Mouse (Mus musculus) stomach, postnatal 0 days (tissue): ENCODE measurements around the gene Ly6g.
"Not testable (repeated sequence)": the region's sequence is repeated elsewhere in the genome, so short reads cannot be mapped to it uniquely, and the experiment has no call there.

Experiments used
- CTCF ChIP-seq: IDR thresholded peaks from 2 replicates; pipeline ENCODE4 v1.5.1; 2016; ENCODE audit warnings: antibody characterized with exemption, low read depth, mild to moderate bottlenecking, moderate library complexity
- EP300 ChIP-seq: optimal IDR thresholded peaks from 2 replicates; pipeline ENCODE3; 2016; ENCODE audit warnings: antibody characterized with exemption

DNA sequence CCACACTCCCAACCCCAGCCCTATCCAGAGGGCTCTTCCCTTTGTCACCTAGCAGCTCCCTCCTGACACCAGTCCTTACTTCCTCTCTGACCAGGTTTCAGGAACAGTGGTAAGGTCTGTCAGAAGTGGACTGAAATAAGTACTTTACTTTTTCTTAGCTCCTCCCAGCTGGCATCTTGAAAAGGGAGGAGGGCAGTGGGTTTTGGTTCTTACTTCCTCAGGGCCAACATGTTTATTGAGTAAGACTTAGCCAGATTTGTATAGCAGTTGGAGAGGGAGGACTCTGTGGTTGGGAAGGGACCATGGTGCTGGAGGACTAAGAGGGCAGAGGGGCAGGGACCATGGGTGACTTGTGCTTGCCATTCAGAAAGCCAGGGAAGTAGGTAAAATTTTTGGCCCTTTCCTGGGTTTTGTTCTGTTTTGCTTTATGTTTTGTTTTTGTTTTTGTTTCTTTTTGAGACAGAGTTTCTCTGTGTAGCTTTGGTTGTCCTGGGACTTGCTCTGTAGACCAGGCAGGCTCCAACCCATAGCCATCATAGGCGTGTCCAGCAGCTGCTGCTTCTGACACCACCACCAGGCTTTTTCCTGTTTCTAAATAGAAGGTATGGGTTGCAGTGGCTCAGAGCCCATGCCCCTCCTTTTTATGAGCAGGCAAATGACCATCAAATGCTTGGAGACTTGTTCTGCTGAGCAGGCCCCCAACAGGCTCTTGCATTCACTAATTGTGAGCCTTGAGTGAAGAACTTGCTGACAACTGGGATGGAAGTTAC, 43.0 kb upstream of the Ly6g start, which contains the start of gene Ly6c2:
- TF ChIP-seq CTCF, EP300: not testable (repeated sequence)
